ENCODE assay signal across 7 mouse cellular contexts in the genomic region with DNA sequence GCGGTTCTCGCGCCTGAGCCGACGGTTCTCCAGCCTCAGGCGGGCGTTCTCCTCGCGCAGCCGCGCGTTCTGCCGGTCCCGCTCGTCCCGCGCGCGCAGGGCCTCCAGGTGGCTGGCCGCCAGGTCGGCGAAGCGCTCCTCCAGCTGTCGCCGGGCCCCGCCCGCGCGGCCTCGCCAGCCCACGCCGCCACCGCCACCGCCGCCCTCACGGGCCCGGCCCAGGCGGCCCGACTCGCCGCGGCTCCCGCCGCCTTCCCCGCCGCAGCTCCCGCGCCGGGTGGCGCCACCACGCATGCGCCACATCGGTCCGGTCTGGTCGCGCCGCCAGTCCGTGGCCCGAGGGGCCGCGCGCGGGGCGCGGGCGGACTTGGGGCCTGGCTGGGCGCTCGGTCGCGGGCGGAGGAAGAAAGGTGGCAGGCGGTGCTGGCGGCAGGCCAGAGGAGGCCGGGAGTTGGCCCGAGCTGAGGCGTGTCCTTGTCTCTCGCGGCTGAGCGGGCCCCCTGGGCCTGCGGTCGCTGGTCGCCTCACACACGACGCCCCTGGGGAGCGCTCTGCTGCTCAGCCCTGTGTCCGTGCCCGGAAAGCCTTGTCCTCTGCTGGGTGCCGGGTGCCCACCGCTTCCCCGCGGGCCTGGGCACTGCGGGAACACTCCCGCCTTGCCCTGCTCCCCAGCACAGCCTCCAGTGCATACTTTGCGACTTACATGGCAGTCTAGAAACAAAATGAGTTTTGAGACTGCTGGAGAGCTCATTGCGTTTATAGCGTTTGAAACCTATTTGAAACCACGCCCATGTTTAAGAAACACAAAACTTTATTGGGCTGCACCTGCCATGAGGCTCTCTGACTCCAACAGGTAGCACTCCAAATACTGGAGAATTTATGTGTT. TPM values are rescaled to one million over a fixed set of nuclear protein-coding genes. Genes with fewer than 3 reads are reported as not detected.
DNase-seq lines count a peak whose midpoint lies in the region; ATAC-seq and TF ChIP-seq lines count a peak whose summit lies in the region.

A gene (minus strand): TSS at position 394 of the 886 bp plus-strand sequence.

- WGBS in embryonic facial prominence, embryonic 11.5 days, result under 1% methylated on average over 63 of the region's 97 CpGs
- under 1% methylated on average over 97 of the region's 97 CpGs for WGBS in kidney, adult 2 months
- WGBS in limb, embryonic 11.5 days, result under 1% methylated on average over 42 of the region's 97 CpGs
- WGBS in midbrain, embryonic 13.5 days, result under 1% methylated on average over 84 of the region's 97 CpGs
- under 1% methylated on average over 93 of the region's 97 CpGs for WGBS in spleen, adult 2 months

- peak within 1 kb of the TSS; percentile 70 for H3K4me3 ChIP-seq in embryonic facial prominence, embryonic 11.5 days (ENCODE audit: low read depth, low read length)
- peak within 1 kb of the TSS; percentile 58 for H3K4me3 ChIP-seq in kidney, adult 2 months (ENCODE audit: insufficient read depth, low read depth, low read length)
- H3K4me3 ChIP-seq in limb, embryonic 11.5 days (ENCODE audit: low read depth, low read length), result peak within 1 kb of the TSS; percentile 67
- peak within 1 kb of the TSS; percentile 75 for H3K4me3 ChIP-seq in midbrain, embryonic 13.5 days (replicated peaks)
- peak within 1 kb of the TSS; percentile 74 for H3K4me3 ChIP-seq in spleen, adult 2 months (ENCODE audit: extremely low read depth, insufficient read depth, insufficient read length)

- H3K36me3 ChIP-seq in embryonic facial prominence, embryonic 11.5 days (replicated peaks; ENCODE audit: control insufficient read depth, insufficient read depth, low read depth, low read length), result no peaks in the 10 kb centered on the region
- H3K36me3 ChIP-seq in kidney, adult 2 months (ENCODE audit: control insufficient read depth, insufficient read depth, low read length), result no peaks in the 10 kb centered on the region
- no peaks in the 10 kb centered on the region for H3K36me3 ChIP-seq in limb, embryonic 11.5 days (ENCODE audit: control insufficient read depth, insufficient read depth, low read length)
- no peaks in the 10 kb centered on the region for H3K36me3 ChIP-seq in midbrain, embryonic 13.5 days
- no peaks in the 10 kb centered on the region for H3K36me3 ChIP-seq in spleen, adult 2 months (ENCODE audit: control insufficient read depth, insufficient read depth, low read length)

- peak within 1 kb of the TSS; percentile 89 for H3K27ac ChIP-seq in embryonic facial prominence, embryonic 11.5 days (replicated peaks; ENCODE audit: low read depth, low read length)
- H3K27ac ChIP-seq in kidney, adult 2 months (ENCODE audit: insufficient read depth, low read depth, low read length), result peak within 1 kb of the TSS; percentile 95
- H3K27ac ChIP-seq in limb, embryonic 11.5 days (replicated peaks; ENCODE audit: low read depth, low read length), result peak within 1 kb of the TSS; percentile 85
- H3K27ac ChIP-seq in midbrain, embryonic 13.5 days, result peak within 1 kb of the TSS; percentile 97
- peak within 1 kb of the TSS; percentile 89 for H3K27ac ChIP-seq in spleen, adult 2 months (ENCODE audit: insufficient read depth, low read length)

- H3K4me1 ChIP-seq in embryonic facial prominence, embryonic 11.5 days (ENCODE audit: control insufficient read depth, insufficient read depth, low read length), result no peaks in the 10 kb centered on the region
- no peaks in the 10 kb centered on the region for H3K4me1 ChIP-seq in kidney, adult 2 months (ENCODE audit: control insufficient read depth, insufficient read depth, low read length)
- H3K4me1 ChIP-seq in limb, embryonic 11.5 days (ENCODE audit: control insufficient read depth, insufficient read depth, low read length), result no peaks in the 10 kb centered on the region
- H3K4me1 ChIP-seq in midbrain, embryonic 13.5 days (replicated peaks), result no peaks in the 10 kb centered on the region; the same call in 1 of the 2 replicates
- peaks cover 2% of the 10 kb centered on the region; the same call in 1 of the 2 replicates for H3K4me1 ChIP-seq in spleen, adult 2 months (ENCODE audit: control insufficient read depth, insufficient read depth, insufficient read length)

- H3K27me3 ChIP-seq in embryonic facial prominence, embryonic 11.5 days (ENCODE audit: control insufficient read depth, insufficient read depth, low read length), result no peaks in the 10 kb centered on the region
- H3K27me3 ChIP-seq in kidney, adult 2 months (replicated peaks; ENCODE audit: control insufficient read depth, insufficient read depth, low read length), result no peaks in the 10 kb centered on the region
- H3K27me3 ChIP-seq in limb, embryonic 11.5 days (ENCODE audit: control insufficient read depth, insufficient read depth, low read length), result no peaks in the 10 kb centered on the region
- no peaks in the 10 kb centered on the region for H3K27me3 ChIP-seq in midbrain, embryonic 13.5 days
- no peaks in the 10 kb centered on the region for H3K27me3 ChIP-seq in spleen, adult 2 months (ENCODE audit: control insufficient read depth, insufficient read depth, low read length)

- DNase-seq in adrenal gland, postnatal 36 days, result peak; percentile 92 to 94
- peak; percentile 74 for DNase-seq in embryonic facial prominence, embryonic 11.5 days (ENCODE audit: low spot score)
- DNase-seq in heart, adult 18-20 months, result peak; percentile 87 to 89
- peak; percentile 93 for DNase-seq in kidney, adult 2 months
- DNase-seq in limb, embryonic 11.5 days (ENCODE audit: low spot score), result peak; percentile 75
- peak in 1 of 2 experiments; percentile 63 for DNase-seq in spleen, adult 2 months (ENCODE audit: low read depth in 1 of 2, low spot score in 2 of 2)

- ATAC-seq in embryonic facial prominence, embryonic 11.5 days (replicated peaks; ENCODE audit: insufficient number of reproducible peaks, low FRiP score, low TSS enrichment, low read depth), result peak; percentile 89
- ATAC-seq in limb, embryonic 11.5 days (ENCODE audit: insufficient number of reproducible peaks, low FRiP score, low TSS enrichment, low read depth), result peak; percentile 84
- ATAC-seq in midbrain, embryonic 13.5 days, result peak; percentile 92

- TF ChIP-seq POLR2A in kidney, adult 2 months (IDR thresholded peaks at IDR 0.05; ENCODE audit: low read depth, low read length), result no peak
- no peak for TF ChIP-seq POLR2A in spleen, adult 2 months (IDR thresholded peaks at IDR 0.05; ENCODE audit: low read depth, low read length)

- no peaks in the 10 kb centered on the region for H3K9me3 ChIP-seq in embryonic facial prominence, embryonic 11.5 days (replicated peaks; ENCODE audit: control insufficient read depth, low read length)
- H3K9me3 ChIP-seq in limb, embryonic 11.5 days (ENCODE audit: control insufficient read depth, low read length), result no peaks in the 10 kb centered on the region
- H3K9me3 ChIP-seq in midbrain, embryonic 13.5 days, result no peaks in the 10 kb centered on the region

- peak within 1 kb of the TSS; percentile 93 for H3K9ac ChIP-seq in embryonic facial prominence, embryonic 11.5 days (replicated peaks; ENCODE audit: low read length)
- H3K9ac ChIP-seq in limb, embryonic 11.5 days (ENCODE audit: low read length), result peak within 1 kb of the TSS; percentile 91
- peak within 1 kb of the TSS; percentile 93 for H3K9ac ChIP-seq in midbrain, embryonic 13.5 days (replicated peaks)

- H3K4me2 ChIP-seq in embryonic facial prominence, embryonic 11.5 days (ENCODE audit: low read depth, low read length), result peak within 1 kb of the TSS; percentile 91
- peak within 1 kb of the TSS; percentile 84 for H3K4me2 ChIP-seq in limb, embryonic 11.5 days (ENCODE audit: low read depth, severe bottlenecking)
- H3K4me2 ChIP-seq in midbrain, embryonic 13.5 days (replicated peaks), result peak within 1 kb of the TSS; percentile 88

- no peak for TF ChIP-seq CTCF in kidney, adult 2 months (conservative IDR thresholded peaks at IDR 0.05; ENCODE audit: insufficient read depth, insufficient read length, low read depth, low read length)
- no peak for TF ChIP-seq CTCF in spleen, adult 2 months (IDR thresholded peaks at IDR 0.05; ENCODE audit: extremely low read depth, insufficient read depth, insufficient read length, insufficient replicate concordance)

RNA-seq across cellular contexts. Expression of the gene that starts here (rescaled TPM):
- 10 to 100 TPM; 11.6 to 14.4 TPM for total RNA-seq in adrenal gland, postnatal 36 days (2021)
- 6.3 and 8.1 TPM in 2 replicates for polyA plus RNA-seq in embryonic facial prominence, embryonic 11.5 days (2014; fragmentation: Nextera tagmentation; extraction: Ambion mirVana)
- 1 to 10 TPM; 3.6 to 4.0 TPM for total RNA-seq in heart, adult 18-20 months (2021)
- 5.0 and 7.5 TPM in 2 replicates for polyA plus RNA-seq in kidney, adult 2 months (2012; rRNA removed)
- polyA plus RNA-seq in limb, embryonic 11.5 days (2014; fragmentation: Nextera tagmentation; extraction: Ambion mirVana), result 3.4 and 5.2 TPM in 2 replicates
- polyA plus RNA-seq in midbrain, embryonic 13.5 days (2015; fragmentation: Nextera tagmentation; extraction: Ambion mirVana), result 6.6 and 8.0 TPM in 2 replicates
- polyA plus RNA-seq in spleen, adult 2 months (2012; rRNA removed), result 5.6 and 10.8 TPM in 2 replicates
